Mouse (Mus musculus): ENCODE measurements around the gene Denr. TPM values are rescaled to one million over a fixed set of nuclear protein-coding genes. Genes with fewer than 3 reads are reported as not detected.

Gene Denr
- 179 and 186 TPM in 2 replicates for polyA plus RNA-seq (2016; fragmentation: Nextera tagmentation; extraction: Ambion mirVana)

GRCm38 (mm10) chr5:123906976-123907630 lies at the start of gene Denr:
Gene Denr, plus strand, starts transcription at chr5:123907175.
- Histone ChIP-seq H3K4me1 (peaks cover 13% of the 10 kb centered on the region), H3K27me3 (ENCODE audit: low read depth, poor library complexity, severe bottlenecking) (no peaks in the 10 kb centered on the region), H3K4me3 (peak within 1 kb of the TSS; percentile 94), H3K9me3 (replicated peaks) (no peaks in the 10 kb centered on the region), H3K27ac (peak within 1 kb of the TSS; percentile 96), H3K36me3 (peaks cover 43% of the 10 kb centered on the region)
- DNase-seq (ENCODE audit: low spot score), result peak; percentile 100
- WGBS, result under 1% methylated on average over 61 of the region's 61 CpGs

GRCm38 (mm10) chr5:123858798-123859197 lies 48.2 kb upstream of the Denr start:
- no peaks in the 10 kb centered on the region for H3K27me3 ChIP-seq (ENCODE audit: low read depth, poor library complexity, severe bottlenecking)
- WGBS, result 85% methylated on average over 11 of the region's 11 CpGs
- H3K4me3 ChIP-seq, result no peak overlapping the region
- H3K36me3 ChIP-seq, result no peaks in the 10 kb centered on the region
- no peaks in the 10 kb centered on the region for H3K9me3 ChIP-seq (replicated peaks)
- peaks cover 9% of the 10 kb centered on the region for H3K4me1 ChIP-seq
- DNase-seq (ENCODE audit: low spot score), result no peak
- H3K27ac ChIP-seq, result no peak overlapping the region

- Histone ChIP-seq H3K36me3 (no peaks in the 10 kb centered on the region), H3K4me1 (peaks cover 9% of the 10 kb centered on the region), H3K27me3 (ENCODE audit: low read depth, poor library complexity, severe bottlenecking) (no peaks in the 10 kb centered on the region), H3K27ac (no peak overlapping the region), H3K9me3 (replicated peaks) (no peaks in the 10 kb centered on the region), H3K4me3 (no peak overlapping the region)
- WGBS, result 88% methylated on average over 15 of the region's 15 CpGs
- no peak for DNase-seq (ENCODE audit: low spot score)
These were observed 44.3 kb upstream of the Denr start for GRCm38 (mm10) chr5:123862374-123863350.

- no peaks in the 10 kb centered on the region for H3K27me3 ChIP-seq (ENCODE audit: low read depth, poor library complexity, severe bottlenecking)
- H3K9me3 ChIP-seq (replicated peaks), result no peaks in the 10 kb centered on the region
- DNase-seq (ENCODE audit: low spot score), result no peak
- H3K36me3 ChIP-seq, result no peaks in the 10 kb centered on the region
- WGBS, result 92% methylated on average over 14 of the region's 14 CpGs
- H3K4me3 ChIP-seq, result no peak overlapping the region
- H3K4me1 ChIP-seq, result peaks cover 7% of the 10 kb centered on the region
- H3K27ac ChIP-seq, result no peak overlapping the region
These were observed 43.0 kb upstream of the Denr start for GRCm38 (mm10) chr5:123863934-123864333.

- H3K9me3 ChIP-seq (replicated peaks), result no peaks in the 10 kb centered on the region
- DNase-seq (ENCODE audit: low spot score), result no peak
- WGBS, result 86% methylated on average over 12 of the region's 12 CpGs
- H3K27ac ChIP-seq, result no peak within 1 kb of the TSS
- H3K27me3 ChIP-seq (ENCODE audit: low read depth, poor library complexity, severe bottlenecking), result no peaks in the 10 kb centered on the region
- H3K4me1 ChIP-seq, result no peaks in the 10 kb centered on the region
- H3K36me3 ChIP-seq, result no peaks in the 10 kb centered on the region
- no peak within 1 kb of the TSS for H3K4me3 ChIP-seq
These were observed 41.6 kb upstream of the Denr start, which contains the start of gene Hcar2 for GRCm38 (mm10) chr5:123865365-123865764. Gene Hcar2, minus strand, starts transcription at chr5:123865499.

- WGBS, result 93% methylated on average over 4 of the region's 4 CpGs
- Histone ChIP-seq H3K36me3 (no peaks in the 10 kb centered on the region), H3K9me3 (replicated peaks) (no peaks in the 10 kb centered on the region), H3K4me3 (no peak overlapping the region), H3K27me3 (ENCODE audit: low read depth, poor library complexity, severe bottlenecking) (no peaks in the 10 kb centered on the region), H3K4me1 (no peaks in the 10 kb centered on the region), H3K27ac (no peak overlapping the region)
- DNase-seq (ENCODE audit: low spot score), result no peak
These were observed 40.5 kb upstream of the Denr start for GRCm38 (mm10) chr5:123866457-123866856.

- Histone ChIP-seq H3K36me3 (no peaks in the 10 kb centered on the region), H3K4me1 (no peaks in the 10 kb centered on the region), H3K9me3 (replicated peaks) (no peaks in the 10 kb centered on the region), H3K27me3 (ENCODE audit: low read depth, poor library complexity, severe bottlenecking) (no peaks in the 10 kb centered on the region), H3K4me3 (no peak overlapping the region), H3K27ac (no peak overlapping the region)
- 86% methylated on average over 4 of the region's 4 CpGs for WGBS
- DNase-seq (ENCODE audit: low spot score), result no peak
These were observed 37.4 kb upstream of the Denr start for GRCm38 (mm10) chr5:123869615-123870014.

GRCm38 (mm10) chr5:123874177-123874576 lies 32.8 kb upstream of the Denr start:
- Histone ChIP-seq H3K36me3 (no peaks in the 10 kb centered on the region), H3K4me3 (no peak overlapping the region), H3K9me3 (replicated peaks) (no peaks in the 10 kb centered on the region), H3K4me1 (peaks cover 13% of the 10 kb centered on the region; the same call in 1 of the 2 replicates), H3K27ac (no peak overlapping the region), H3K27me3 (ENCODE audit: low read depth, poor library complexity, severe bottlenecking) (no peaks in the 10 kb centered on the region)
- 87% methylated on average over 5 of the region's 5 CpGs for WGBS
- no peak for DNase-seq (ENCODE audit: low spot score)

GRCm38 (mm10) chr5:123878056-123878455 lies 28.9 kb upstream of the Denr start:
- Histone ChIP-seq H3K4me3 (no peak overlapping the region), H3K9me3 (replicated peaks) (no peaks in the 10 kb centered on the region), H3K36me3 (no peaks in the 10 kb centered on the region), H3K27me3 (ENCODE audit: low read depth, poor library complexity, severe bottlenecking) (0 out of 2 replicates have a peak, but pooled peaks cover 6% of the 10 kb centered on the region), H3K4me1 (peaks cover 22% of the 10 kb centered on the region), H3K27ac (no peak overlapping the region)
- 79% methylated on average over 14 of the region's 14 CpGs for WGBS
- no peak for DNase-seq (ENCODE audit: low spot score)

GRCm38 (mm10) chr5:123879928-123880327 lies 27.0 kb upstream of the Denr start, which contains the start of gene Hcar1:
Gene Hcar1, minus strand, starts transcription at chr5:123880020.
- 0 out of 2 replicates have a peak, but pooled peaks cover 6% of the 10 kb centered on the region for H3K27me3 ChIP-seq (ENCODE audit: low read depth, poor library complexity, severe bottlenecking)
- H3K27ac ChIP-seq, result peak within 1 kb of the TSS; percentile 11; the same call in 1 of the 2 replicates
- H3K4me3 ChIP-seq, result no peak within 1 kb of the TSS
- no peaks in the 10 kb centered on the region for H3K9me3 ChIP-seq (replicated peaks)
- 75% methylated on average over 12 of the region's 12 CpGs for WGBS
- H3K4me1 ChIP-seq, result peaks cover 22% of the 10 kb centered on the region
- no peaks in the 10 kb centered on the region for H3K36me3 ChIP-seq
- DNase-seq (ENCODE audit: low spot score), result no peak

- H3K27ac ChIP-seq, result no peak overlapping the region
- no peaks in the 10 kb centered on the region for H3K9me3 ChIP-seq (replicated peaks)
- no peak overlapping the region for H3K4me3 ChIP-seq
- DNase-seq (ENCODE audit: low spot score), result no peak
- H3K4me1 ChIP-seq, result peaks cover 22% of the 10 kb centered on the region
- no peaks in the 10 kb centered on the region for H3K36me3 ChIP-seq
- 0 out of 2 replicates have a peak, but pooled peaks cover 6% of the 10 kb centered on the region for H3K27me3 ChIP-seq (ENCODE audit: low read depth, poor library complexity, severe bottlenecking)
- WGBS, result 83% methylated on average over 14 of the region's 14 CpGs
These were observed 26.2 kb upstream of the Denr start for GRCm38 (mm10) chr5:123880778-123881177.

GRCm38 (mm10) chr5:123883891-123884290 lies 23.1 kb upstream of the Denr start:
- H3K9me3 ChIP-seq (replicated peaks), result no peaks in the 10 kb centered on the region
- DNase-seq (ENCODE audit: low spot score), result no peak
- 87% methylated on average over 7 of the region's 7 CpGs for WGBS
- H3K36me3 ChIP-seq, result no peaks in the 10 kb centered on the region
- H3K4me1 ChIP-seq, result peaks cover 9% of the 10 kb centered on the region
- H3K27ac ChIP-seq, result no peak overlapping the region
- H3K4me3 ChIP-seq, result no peak overlapping the region
- 0 out of 2 replicates have a peak, but pooled peaks cover 6% of the 10 kb centered on the region for H3K27me3 ChIP-seq (ENCODE audit: low read depth, poor library complexity, severe bottlenecking)

GRCm38 (mm10) chr5:123884332-123884731 lies 22.6 kb upstream of the Denr start:
- Histone ChIP-seq H3K36me3 (no peaks in the 10 kb centered on the region), H3K4me1 (peaks cover 9% of the 10 kb centered on the region), H3K9me3 (replicated peaks) (no peaks in the 10 kb centered on the region), H3K27me3 (ENCODE audit: low read depth, poor library complexity, severe bottlenecking) (0 out of 2 replicates have a peak, but pooled peaks cover 6% of the 10 kb centered on the region), H3K4me3 (no peak overlapping the region), H3K27ac (no peak overlapping the region)
- WGBS, result 78% methylated on average over 10 of the region's 10 CpGs
- no peak for DNase-seq (ENCODE audit: low spot score)
